Mouse (Mus musculus) T-cell, adult 2 months (primary cell): ENCODE data around the gene Colgalt2.
"Not testable (repeated sequence)": the region's sequence is repeated elsewhere in the genome, so short reads cannot be mapped to it uniquely, and the experiment has no call there.

Source experiments
- DNase-seq: peaks from one replicate; pipeline ENCODE4 v3.0.0; 2022; ENCODE audit warnings: low spot score

The Colgalt2 gene

GRCm38 (mm10) chr1:152417602-152418001, 18.0 kb downstream of the Colgalt2 start:
- DNase-seq: no peak

- no peak for DNase-seq
These were observed 22.7 kb downstream of the Colgalt2 start for GRCm38 (mm10) chr1:152422295-152422694.

- DNase-seq: no peak
These were observed 23.4 kb downstream of the Colgalt2 start for GRCm38 (mm10) chr1:152423052-152423451.

- DNase-seq: no peak
These were observed 28.4 kb downstream of the Colgalt2 start for GRCm38 (mm10) chr1:152427912-152428581.

GRCm38 (mm10) chr1:152429805-152430204, 30.2 kb downstream of the Colgalt2 start:
- DNase-seq: no peak

- DNase-seq: no peak
These were observed 34.5 kb downstream of the Colgalt2 start for GRCm38 (mm10) chr1:152434166-152434565.

- DNase-seq: not testable (repeated sequence)
These were observed 37.9 kb downstream of the Colgalt2 start for GRCm38 (mm10) chr1:152437518-152437917.

- no peak for DNase-seq
These were observed 39.8 kb downstream of the Colgalt2 start for GRCm38 (mm10) chr1:152439408-152439807.

GRCm38 (mm10) chr1:152439874-152440273, 40.2 kb downstream of the Colgalt2 start:
- DNase-seq: no peak

GRCm38 (mm10) chr1:152444630-152445029, 45.0 kb downstream of the Colgalt2 start:
- no peak for DNase-seq

- no peak for DNase-seq
These were observed 46.3 kb downstream of the Colgalt2 start for GRCm38 (mm10) chr1:152445925-152446324.

- DNase-seq: no peak
These were observed 54.9 kb downstream of the Colgalt2 start for GRCm38 (mm10) chr1:152454536-152454935.

- no peak for DNase-seq
These were observed 55.9 kb downstream of the Colgalt2 start for GRCm38 (mm10) chr1:152455275-152456243.

- no peak for DNase-seq
These were observed 56.6 kb downstream of the Colgalt2 start for GRCm38 (mm10) chr1:152456266-152456665.

- DNase-seq: no peak
These were observed 58.0 kb downstream of the Colgalt2 start for GRCm38 (mm10) chr1:152457596-152457995.

GRCm38 (mm10) chr1:152458996-152459395, 59.4 kb downstream of the Colgalt2 start:
- DNase-seq: no peak

- DNase-seq: no peak
These were observed 61.3 kb downstream of the Colgalt2 start for GRCm38 (mm10) chr1:152460931-152461330.

- DNase-seq: no peak
These were observed 62.2 kb downstream of the Colgalt2 start for GRCm38 (mm10) chr1:152461814-152462213.

GRCm38 (mm10) chr1:152462348-152462747, 62.7 kb downstream of the Colgalt2 start:
- no peak for DNase-seq

GRCm38 (mm10) chr1:152466280-152466679, 66.7 kb downstream of the Colgalt2 start:
- no peak for DNase-seq

GRCm38 (mm10) chr1:152468443-152468842, 68.8 kb downstream of the Colgalt2 start:
- DNase-seq: no peak

GRCm38 (mm10) chr1:152476126-152476525, 76.5 kb downstream of the Colgalt2 start:
- no peak for DNase-seq

- no peak for DNase-seq
These were observed 91.2 kb downstream of the Colgalt2 start for GRCm38 (mm10) chr1:152490842-152491241.
